Mouse (Mus musculus) kidney, adult 2 months (tissue): ENCODE measurements around the gene R3hdm4. TPM values are rescaled to one million over a fixed set of nuclear protein-coding genes. Genes with fewer than 3 reads are reported as not detected.
A peak's percentile ranks its signal among the peaks of the same experiment; 100 is the strongest.

Experiments
- DNase-seq: peaks from one replicate; pipeline ENCODE4 v3.0.0; 2021
- H3K27ac ChIP-seq: fragments of 200-500 bp; 2 replicates; pipeline ENCODE4 v1.5.1; 2012; ENCODE audit warnings: low read depth, low read length, control low read depth, inconsistent platforms; ENCODE audit not compliant: insufficient read depth
- H3K27me3 ChIP-seq: fragments of 200-500 bp; replicated peaks from 2 replicates; pipeline ENCODE4 v1.6.1; 2012; ENCODE audit warnings: mild to moderate bottlenecking, moderate library complexity, low read length, inconsistent platforms; ENCODE audit not compliant: control insufficient read depth, insufficient read depth
- H3K36me3 ChIP-seq: fragments of 200-500 bp; 2 replicates; pipeline ENCODE4 v1.6.1; 2012; ENCODE audit warnings: mild to moderate bottlenecking, moderate library complexity, low read length, inconsistent platforms; ENCODE audit not compliant: control insufficient read depth, insufficient read depth
- H3K4me1 ChIP-seq: fragments of 200-500 bp; 2 replicates; pipeline ENCODE4 v1.6.1; 2011; ENCODE audit warnings: low read length; ENCODE audit not compliant: control insufficient read depth, insufficient read depth
- H3K4me3 ChIP-seq: fragments of 200-500 bp; 2 replicates; pipeline ENCODE4 v1.5.1; 2011; ENCODE audit warnings: mild to moderate bottlenecking, low read depth, low read length, control low read depth; ENCODE audit not compliant: insufficient read depth
- CTCF ChIP-seq: fragments of 200-500 bp; conservative IDR thresholded peaks from 2 replicates; pipeline ENCODE4 v1.5.1; 2011; ENCODE audit warnings: low read depth, mild to moderate bottlenecking, control low read depth, low read length, moderate library complexity, mixed read lengths; ENCODE audit not compliant: insufficient read depth, insufficient read length
- POLR2A ChIP-seq: fragments of 200-500 bp; IDR thresholded peaks from one replicate; pipeline ENCODE4 v1.6.1; 2011; ENCODE audit warnings: low read depth, low read length, control low read depth
- WGBS: fragments of 180-500 bp; shearing (Covaris S2); methylation state at CpG from one replicate; pipeline ENCODE4 v1.1.7; 2018; 5-methylcytosine and 5-hydroxymethylcytosine counted together
- polyA plus RNA-seq: library from polyadenylated mRNA; depleted of rRNA; stranded (reverse); fragments of >200 nt; gene quantifications from 2 replicates; pipeline ENCODE4 v1.2.3, GENCODE M21; 2012

Gene R3hdm4
- polyA plus RNA-seq, 1 experiment: 154 TPM

GRCm38 (mm10) chr10:79933861-79934260, 12.9 kb upstream of the R3hdm4 start:
- TF ChIP-seq CTCF: no peak
- TF ChIP-seq POLR2A: no peak
- Histone ChIP-seq H3K4me3 (no peak overlapping the region), H3K36me3 (no peaks in the 10 kb centered on the region), H3K27me3 (no peaks in the 10 kb centered on the region), H3K27ac (peak overlapping the region; percentile 18; the same call in 1 of the 2 replicates), H3K4me1 (peaks cover 46% of the 10 kb centered on the region)
- no peak for DNase-seq
- 47% methylated on average over 6 of the region's 6 CpGs for WGBS

GRCm38 (mm10) chr10:79933145-79933679, 12.2 kb upstream of the R3hdm4 start:
- peak; percentile 46 for DNase-seq
- Histone ChIP-seq H3K36me3 (no peaks in the 10 kb centered on the region), H3K27me3 (no peaks in the 10 kb centered on the region), H3K27ac (no peak overlapping the region), H3K4me3 (no peak overlapping the region), H3K4me1 (peaks cover 44% of the 10 kb centered on the region)
- 51% methylated on average over 9 of the region's 9 CpGs for whole genome bisulfite sequencing
- TF ChIP-seq CTCF: no peak
- TF ChIP-seq POLR2A: no peak

GRCm38 (mm10) chr10:79932736-79933135, 11.7 kb upstream of the R3hdm4 start:
- Histone ChIP-seq H3K36me3 (no peaks in the 10 kb centered on the region), H3K27me3 (no peaks in the 10 kb centered on the region), H3K4me3 (no peak overlapping the region), H3K27ac (no peak overlapping the region), H3K4me1 (peaks cover 40% of the 10 kb centered on the region)
- no peak for TF ChIP-seq CTCF
- no peak for TF ChIP-seq POLR2A
- peak; percentile 73 for DNase-seq
- WGBS: 25% methylated on average over 8 of the region's 8 CpGs

GRCm38 (mm10) chr10:79931797-79932196, 10.8 kb upstream of the R3hdm4 start:
- Histone ChIP-seq H3K27ac (no peak overlapping the region), H3K4me1 (peaks cover 32% of the 10 kb centered on the region), H3K36me3 (no peaks in the 10 kb centered on the region), H3K27me3 (no peaks in the 10 kb centered on the region), H3K4me3 (no peak overlapping the region)
- TF ChIP-seq CTCF (no peak), POLR2A (no peak)
- DNase-seq: no peak
- WGBS: 90% methylated on average over 9 of the region's 9 CpGs

GRCm38 (mm10) chr10:79930826-79931186, 9.8 kb upstream of the R3hdm4 start:
- Histone ChIP-seq H3K27ac (no peak overlapping the region), H3K4me1 (peaks cover 22% of the 10 kb centered on the region), H3K4me3 (no peak overlapping the region), H3K27me3 (no peaks in the 10 kb centered on the region), H3K36me3 (no peaks in the 10 kb centered on the region)
- no peak for DNase-seq
- 88% methylated on average over 16 of the region's 16 CpGs for WGBS
- no peak for TF ChIP-seq POLR2A
- no peak for TF ChIP-seq CTCF

- no peak overlapping the region for H3K4me3 ChIP-seq
- no peak for TF ChIP-seq CTCF
- no peak for TF ChIP-seq POLR2A
- H3K27me3 ChIP-seq: no peaks in the 10 kb centered on the region
- DNase-seq: no peak
- H3K4me1 ChIP-seq: peaks cover 19% of the 10 kb centered on the region
- H3K27ac ChIP-seq: no peak overlapping the region
- WGBS: 77% methylated on average over 18 of the region's 18 CpGs
- no peaks in the 10 kb centered on the region for H3K36me3 ChIP-seq
Measured at GRCm38 (mm10) chr10:79929967-79930825, 9.2 kb upstream of the R3hdm4 start.

GRCm38 (mm10) chr10:79928907-79929701, 8.1 kb upstream of the R3hdm4 start:
- TF ChIP-seq CTCF: no peak
- no peak for TF ChIP-seq POLR2A
- Histone ChIP-seq H3K4me3 (no peak overlapping the region; the same call in 1 of the 2 replicates), H3K36me3 (no peaks in the 10 kb centered on the region), H3K27me3 (no peaks in the 10 kb centered on the region), H3K27ac (no peak overlapping the region), H3K4me1 (peaks cover 11% of the 10 kb centered on the region)
- WGBS: 47% methylated on average over 9 of the region's 9 CpGs
- DNase-seq: no peak
